8 mouse cellular contexts compared by ENCODE assay signal in the genomic region with DNA sequence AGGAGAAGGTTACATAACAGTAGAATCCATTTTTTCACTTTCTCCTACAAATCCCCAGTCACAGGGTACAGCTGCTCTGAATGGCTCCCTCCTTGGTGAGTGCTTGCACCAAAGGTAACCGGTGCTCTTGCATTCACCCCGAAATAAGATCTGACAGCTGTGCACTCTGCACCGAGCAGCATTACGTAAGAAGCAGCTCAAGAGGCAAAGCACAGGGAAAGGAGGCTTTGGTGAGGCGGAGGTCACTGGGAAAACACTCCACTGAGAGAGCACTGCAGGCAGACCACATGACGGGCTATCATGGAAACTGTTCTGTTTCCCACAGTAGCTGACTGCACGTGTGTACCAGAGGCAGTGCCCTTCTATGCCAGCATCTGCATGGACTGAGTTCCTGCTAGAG.
A peak's percentile ranks its signal among the peaks of the same experiment; 100 is the strongest.
DNase-seq lines count a peak whose midpoint lies in the region; ATAC-seq lines count a peak whose summit lies in the region.

No protein-coding gene starts in this region.

- H3K4me1 ChIP-seq in heart, embryonic 13.5 days: peaks cover 50% of the 10 kb centered on the region

- H3K36me3 ChIP-seq in heart, embryonic 13.5 days: no peaks in the 10 kb centered on the region

- DNase-seq in left cerebral cortex, adult 11 months (ENCODE audit: low spot score): peak; percentile 72
- DNase-seq in left cerebral cortex, postnatal 4 days: no peak
- peak; percentile 49 to 78 for DNase-seq in layer of hippocampus, adult 18-20 months (ENCODE audit: low spot score in 2 of 2)
- peak; percentile 81 for DNase-seq in lung, postnatal 36 days
- DNase-seq in thymus, postnatal 14 days: no peak

- peak; percentile 25; the same call in 1 of the 2 replicates for ATAC-seq in heart, embryonic 13.5 days (ENCODE audit: extremely low read depth, insufficient number of reproducible peaks, low FRiP score, low TSS enrichment)
- no peak for ATAC-seq in monocyte, adult 5-6 weeks (replicated peaks; ENCODE audit: insufficient number of reproducible peaks, low FRiP score, low TSS enrichment, poor library complexity, severe bottlenecking)
- ATAC-seq in granulocyte monocyte progenitor cell, adult 5-6 weeks (replicated peaks; ENCODE audit: poor library complexity, severe bottlenecking): no peak; the same call in 1 of the 2 replicates

- peak overlapping the region; percentile 21; the same call in 1 of the 2 replicates for H3K27ac ChIP-seq in heart, embryonic 13.5 days (replicated peaks)

- WGBS in heart, embryonic 13.5 days: 45% methylated on average over 7 of the region's 7 CpGs

- H3K4me3 ChIP-seq in heart, embryonic 13.5 days: no peak overlapping the region

- H3K27me3 ChIP-seq in heart, embryonic 13.5 days (replicated peaks): no peaks in the 10 kb centered on the region

- H3K9ac ChIP-seq in heart, embryonic 13.5 days: 0 out of 2 replicates have a peak overlapping the region, but pooled peaks have one; percentile 11

- H3K4me2 ChIP-seq in heart, embryonic 13.5 days: 0 out of 2 replicates have a peak overlapping the region, but pooled peaks have one; percentile 4

- H3K9me3 ChIP-seq in heart, embryonic 13.5 days: no peaks in the 10 kb centered on the region

- intact Hi-C loops in left cerebral cortex, postnatal 4 days (cut with DNase I): no loop called here

Comparison
In these comparisons a context has a peak if more than half of its experiments do, and no peak if none do; other contexts are left out.
1. DNase-seq: peak in left cerebral cortex, adult 11 months (single experiment), layer of hippocampus, adult 18-20 months (2 of 2) and lung, postnatal 36 days (single experiment); none in left cerebral cortex, postnatal 4 days (single experiment) and thymus, postnatal 14 days (single experiment).